Mouse (Mus musculus) ES-E14 (cell line): ENCODE results near the gene Mphosph6.

Experiments
- HCFC1 ChIP-seq: IDR thresholded peaks from 2 replicates; pipeline ENCODE4 v1.6.1; 2012; ENCODE audit warnings: low read length, inconsistent platforms, borderline replicate concordance; ENCODE audit not compliant: insufficient read depth
- ZC3H11A ChIP-seq: IDR thresholded peaks from 2 replicates; pipeline ENCODE4 v1.6.1; 2012; ENCODE audit warnings: low read depth, mild to moderate bottlenecking, inconsistent platforms, low read length, borderline replicate concordance
- ZNF384 ChIP-seq: IDR thresholded peaks from 2 replicates; pipeline ENCODE4 v1.6.1; 2012; ENCODE audit warnings: low read depth, low read length, inconsistent platforms

DNA sequence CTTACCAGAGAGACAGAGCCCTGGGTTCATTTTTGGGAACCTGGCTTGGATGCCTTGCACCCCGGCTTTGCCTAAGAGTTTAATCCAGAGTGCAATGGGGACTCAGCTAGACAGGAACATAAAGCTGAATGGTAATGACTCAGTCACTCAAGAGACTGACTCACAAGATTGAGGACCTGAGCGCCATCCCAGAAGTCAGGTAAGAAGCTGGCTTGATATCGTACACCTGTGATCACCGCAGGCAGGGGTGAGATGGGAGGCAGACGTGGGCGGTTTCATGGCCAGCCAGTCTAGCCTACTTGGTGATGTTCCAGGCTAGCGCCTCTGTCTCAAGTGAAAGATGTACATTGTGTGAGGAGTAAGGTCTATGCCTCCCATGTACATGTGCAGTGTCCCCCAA lies 18.7 kb downstream of the Mphosph6 start:
- TF ChIP-seq ZC3H11A = no peak
- no peak for TF ChIP-seq HCFC1
- no peak for TF ChIP-seq ZNF384
